Mouse (Mus musculus): ENCODE results near the gene Doc2g.

Doc2g gene

DNA sequence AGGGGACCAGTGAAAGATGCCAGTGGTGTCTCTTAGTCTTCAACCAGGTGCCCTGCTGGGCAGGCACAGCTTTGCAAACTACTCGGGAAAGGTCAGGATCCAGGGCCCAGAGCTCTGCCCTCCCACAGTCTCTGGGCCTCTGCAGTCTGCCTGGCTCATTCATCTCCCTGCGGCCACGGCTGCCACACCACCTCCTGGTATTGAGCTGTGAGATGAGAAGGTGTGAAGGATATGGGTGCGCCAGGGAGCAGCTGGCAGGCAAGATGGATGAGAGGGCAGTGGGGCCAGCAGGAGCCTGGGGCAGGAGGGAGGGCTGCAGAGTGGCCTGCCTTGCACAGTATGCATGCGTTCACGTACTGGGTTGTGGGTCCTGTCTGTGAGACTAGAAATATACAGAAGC is 12.3 kb upstream of the Doc2g start:
- no peak for DNase-seq (ENCODE audit: low spot score in 2 of 2)

GRCm38 (mm10) chr19:3991562-3991961 is 11.6 kb upstream of the Doc2g start:
- no peak for DNase-seq (ENCODE audit: low spot score in 2 of 2)

DNA sequence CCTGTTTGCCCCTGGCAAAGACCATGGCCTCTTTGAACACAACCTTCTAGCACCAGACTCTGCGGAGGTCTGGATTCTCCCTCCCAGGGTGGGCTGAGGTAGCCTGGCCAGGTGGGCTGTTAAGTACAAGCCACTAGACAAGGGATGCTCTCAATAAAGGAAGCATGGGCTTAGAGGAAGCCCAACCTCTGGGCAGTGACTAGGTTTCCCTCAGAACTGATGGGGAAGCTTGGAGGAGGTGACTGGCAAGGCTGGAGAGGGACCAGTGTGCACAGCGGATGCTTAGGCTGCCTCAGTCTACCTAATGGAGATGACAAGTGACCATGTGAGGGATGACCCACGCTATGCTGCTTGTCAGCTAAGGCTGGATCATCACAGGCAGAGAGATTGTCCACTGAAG is 11.1 kb upstream of the Doc2g start:
- no peak for DNase-seq (ENCODE audit: low spot score in 2 of 2)

DNA sequence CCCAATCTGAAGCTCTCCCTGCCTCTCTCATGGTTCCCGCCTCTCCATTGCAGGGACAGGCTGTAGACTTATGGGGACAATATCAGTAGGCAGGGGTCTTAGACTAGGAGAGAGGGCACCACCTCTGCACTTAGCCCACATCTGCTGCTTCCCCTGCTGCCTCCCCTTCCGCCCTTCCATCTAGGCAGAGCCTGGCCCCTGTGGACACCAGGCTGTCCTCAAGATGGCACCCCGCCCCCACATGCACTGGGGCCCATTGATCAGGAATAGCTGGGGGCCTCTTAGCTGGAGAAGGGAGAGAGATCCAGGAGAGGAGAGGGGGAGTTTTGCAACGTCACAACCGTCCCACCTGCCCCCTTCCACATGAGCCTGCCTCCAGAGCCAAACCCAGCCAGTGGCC is 10.7 kb upstream of the Doc2g start, which contains the start of gene Tbx10:
Gene Tbx10 (plus strand): TSS at position 337 of the 400 bp plus-strand sequence.
- no peak for DNase-seq (ENCODE audit: low spot score in 2 of 2)

DNA sequence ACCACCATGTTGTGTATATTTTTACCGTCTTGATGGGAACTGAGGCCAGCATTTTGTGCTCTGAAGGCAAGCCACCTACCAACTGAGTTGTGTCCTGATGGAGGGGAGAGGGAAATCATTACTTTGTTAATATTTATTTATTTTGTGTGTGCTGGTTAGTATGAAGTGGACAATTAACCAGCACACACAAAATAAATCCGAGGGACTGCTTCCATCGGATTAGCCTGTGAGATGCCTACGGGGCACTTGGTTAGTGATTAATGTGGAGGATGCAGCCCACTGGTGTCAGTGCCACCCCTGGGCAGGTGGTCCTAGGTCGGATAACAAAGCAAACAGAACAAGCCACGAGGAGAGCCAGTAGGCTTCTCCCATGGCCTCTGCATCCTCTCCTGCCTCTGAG is 8.2 kb upstream of the Doc2g start:
- no peak for DNase-seq (ENCODE audit: low spot score in 2 of 2)

GRCm38 (mm10) chr19:3995505-3995904 is 7.6 kb upstream of the Doc2g start:
- DNase-seq (ENCODE audit: low spot score in 2 of 2): no peak

GRCm38 (mm10) chr19:3996106-3996505 is 7.0 kb upstream of the Doc2g start:
- no peak for DNase-seq (ENCODE audit: low spot score in 2 of 2)

GRCm38 (mm10) chr19:3996747-3997146 is 6.4 kb upstream of the Doc2g start:
- no peak for DNase-seq (ENCODE audit: low spot score in 2 of 2)

DNA sequence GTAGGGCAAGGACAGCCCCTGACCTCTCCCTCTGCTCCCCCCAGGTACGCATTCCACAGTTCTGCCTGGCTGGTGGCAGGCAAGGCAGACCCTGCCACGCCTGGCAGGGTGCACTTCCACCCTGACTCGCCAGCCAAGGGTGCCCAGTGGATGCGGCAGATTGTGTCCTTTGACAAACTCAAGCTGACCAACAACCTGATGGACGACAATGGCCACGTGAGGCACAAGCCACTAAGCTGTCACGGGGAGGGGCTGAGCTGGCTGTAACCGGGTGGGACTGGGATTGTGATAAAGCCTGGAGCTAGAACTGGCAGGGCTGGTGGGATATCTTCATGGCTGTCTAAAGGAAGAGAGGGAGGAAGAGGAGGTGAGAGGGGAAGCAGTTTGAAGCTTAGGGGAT is 5.9 kb upstream of the Doc2g start:
- no peak for DNase-seq (ENCODE audit: low spot score in 2 of 2)

DNA sequence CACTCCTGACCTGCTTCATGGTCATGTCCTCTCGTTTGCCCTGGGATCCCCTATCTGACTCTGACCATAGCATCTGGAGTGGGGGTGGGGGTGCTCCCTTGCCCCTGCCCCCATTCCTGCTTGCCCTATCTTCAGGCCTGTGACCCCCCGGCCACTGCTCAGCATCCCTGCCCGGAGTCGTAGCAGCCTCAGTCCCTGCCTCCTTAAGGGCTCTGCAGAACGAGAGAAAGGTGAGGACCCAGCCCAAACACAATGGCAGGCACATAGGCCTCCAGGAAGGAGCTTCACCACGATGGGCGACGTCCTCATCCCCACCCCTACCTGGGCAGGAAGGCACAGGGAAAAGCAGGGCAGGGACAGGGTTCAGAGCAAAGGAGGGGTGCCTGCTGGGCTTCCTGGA is 4.8 kb upstream of the Doc2g start:
- no peak for DNase-seq (ENCODE audit: low spot score in 2 of 2)

DNA sequence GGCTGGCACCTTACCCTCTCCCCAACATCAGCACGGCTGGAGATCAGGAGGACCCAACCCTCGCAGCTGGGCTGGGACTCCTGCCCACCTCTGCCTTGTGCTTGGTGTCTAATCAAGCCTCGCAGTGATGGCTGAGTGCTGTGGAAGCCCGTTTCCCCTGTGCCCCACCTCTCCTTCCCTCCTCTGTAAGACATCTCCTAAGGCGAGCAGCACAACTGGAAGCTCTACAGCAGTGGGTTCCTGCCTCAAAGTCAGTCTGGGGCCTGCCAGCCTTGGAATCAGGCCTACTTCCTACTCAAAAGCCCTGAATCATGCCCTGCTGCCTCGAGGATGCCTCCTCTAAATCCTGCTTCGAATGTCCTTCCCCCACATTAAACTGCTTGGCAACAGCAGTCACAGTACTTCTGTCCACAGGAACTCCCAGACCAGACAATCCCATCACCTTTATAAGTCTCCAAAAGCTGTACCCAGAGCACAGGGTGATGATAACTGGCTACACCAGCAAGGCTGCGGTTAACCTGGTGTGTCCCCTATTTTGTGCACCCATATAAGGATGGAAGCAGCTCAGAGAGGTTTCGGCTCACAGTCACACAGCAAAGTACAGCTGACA is 3.9 kb upstream of the Doc2g start:
- no peak for DNase-seq (ENCODE audit: low spot score in 2 of 2)

DNA sequence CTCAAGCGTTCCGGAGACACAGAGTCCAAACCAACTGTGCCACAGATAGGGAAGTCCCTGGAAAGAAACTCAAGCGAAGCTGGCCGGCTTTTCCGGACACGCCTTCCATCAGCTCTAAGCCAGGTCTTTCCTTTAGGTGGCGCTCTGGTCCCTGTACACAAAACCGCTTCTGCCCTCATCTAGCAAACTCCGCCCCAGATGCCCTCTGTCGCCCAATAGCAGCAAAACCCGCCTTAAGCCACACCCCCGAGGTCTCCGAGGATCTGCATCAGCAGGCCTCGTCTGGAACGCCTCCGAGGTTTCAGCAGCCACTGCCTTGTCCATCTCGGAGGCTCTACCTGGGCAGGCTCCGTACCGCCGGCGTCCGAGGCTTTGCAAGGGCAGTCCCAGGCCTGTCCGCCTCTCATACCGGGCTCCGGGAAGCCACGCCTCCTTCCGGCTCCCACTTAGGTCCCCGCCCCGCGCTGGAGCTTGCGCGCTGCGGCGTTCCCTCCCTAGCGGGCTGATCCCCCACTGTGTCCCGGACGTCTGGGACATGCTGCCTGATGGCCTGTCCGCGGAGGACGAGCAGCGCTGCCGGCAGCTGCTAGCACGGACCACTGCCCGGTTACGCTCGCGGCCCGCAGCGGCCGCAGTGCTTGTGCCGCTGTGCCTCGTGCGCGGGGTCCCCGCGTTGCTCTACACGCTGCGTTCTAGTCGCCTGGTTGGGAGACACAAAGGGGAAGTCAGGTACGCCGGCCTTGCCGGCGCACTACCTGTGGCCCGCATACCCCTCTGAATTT is 2.8 kb upstream of the Doc2g start, which contains the start of the genes Nudt8 and Gm49405:
Gene Nudt8 (plus strand): TSS at position 462 of the 782 bp plus-strand sequence.
Gene Gm49405 (plus strand): TSS at position 508 of the 782 bp plus-strand sequence.
- peak; percentile 96 to 97 for DNase-seq (ENCODE audit: low spot score in 2 of 2)

DNA sequence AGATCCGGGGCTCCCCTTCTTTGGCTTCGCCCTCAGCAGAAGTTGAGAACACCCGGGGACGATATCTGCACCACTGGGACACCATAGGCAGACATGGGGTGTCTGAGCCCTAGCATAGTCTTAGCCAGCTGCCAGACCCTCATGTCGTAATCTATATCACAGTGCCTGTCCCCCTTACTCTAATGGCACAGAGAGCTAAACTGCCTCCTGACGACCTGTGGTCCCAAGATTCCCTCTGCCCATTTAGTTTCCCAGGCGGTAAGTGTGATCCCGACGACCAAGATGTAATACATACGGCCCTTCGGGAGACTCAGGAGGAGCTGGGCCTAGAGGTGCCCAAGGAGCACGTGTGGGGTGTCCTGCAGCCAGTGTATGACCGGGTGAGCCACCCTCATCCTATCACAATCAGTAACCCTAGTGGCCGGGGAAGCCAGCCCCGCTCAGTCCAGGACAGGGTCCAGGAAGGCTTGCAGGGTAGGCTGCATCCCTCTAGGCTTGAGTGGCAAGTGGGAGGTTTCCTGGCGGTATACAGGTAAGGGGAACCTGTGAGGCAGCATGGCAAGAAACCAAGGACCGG is 2.1 kb upstream of the Doc2g start:
- DNase-seq (ENCODE audit: low spot score in 2 of 2): no peak

- no peak for DNase-seq (ENCODE audit: low spot score in 2 of 2)
Observed at GRCm38 (mm10) chr19:4001752-4002151, 1.4 kb upstream of the Doc2g start.

DNA sequence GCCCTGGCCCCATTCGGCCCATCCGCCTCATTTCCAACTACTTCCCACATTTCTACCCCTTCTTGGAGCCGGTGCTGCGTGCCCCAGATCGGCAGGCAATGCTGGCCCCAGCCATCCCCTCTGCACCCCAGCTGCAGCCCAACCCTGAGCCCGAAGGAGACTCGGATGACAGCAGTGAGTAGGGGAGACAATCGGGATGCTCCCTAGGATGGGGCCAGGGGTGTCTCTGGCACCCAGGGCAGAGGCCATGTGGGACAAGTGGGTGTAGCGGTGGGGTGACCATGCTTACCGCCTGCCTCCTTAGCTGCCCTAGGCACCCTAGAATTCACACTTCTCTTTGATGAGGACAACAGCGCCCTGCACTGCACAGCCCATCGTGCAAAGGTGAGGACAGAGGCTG is 528 bp downstream of the Doc2g start:
- DNase-seq (ENCODE audit: low spot score in 2 of 2): no peak

GRCm38 (mm10) chr19:4004331-4004730 is 1.2 kb downstream of the Doc2g start:
- DNase-seq (ENCODE audit: low spot score in 2 of 2): no peak

DNA sequence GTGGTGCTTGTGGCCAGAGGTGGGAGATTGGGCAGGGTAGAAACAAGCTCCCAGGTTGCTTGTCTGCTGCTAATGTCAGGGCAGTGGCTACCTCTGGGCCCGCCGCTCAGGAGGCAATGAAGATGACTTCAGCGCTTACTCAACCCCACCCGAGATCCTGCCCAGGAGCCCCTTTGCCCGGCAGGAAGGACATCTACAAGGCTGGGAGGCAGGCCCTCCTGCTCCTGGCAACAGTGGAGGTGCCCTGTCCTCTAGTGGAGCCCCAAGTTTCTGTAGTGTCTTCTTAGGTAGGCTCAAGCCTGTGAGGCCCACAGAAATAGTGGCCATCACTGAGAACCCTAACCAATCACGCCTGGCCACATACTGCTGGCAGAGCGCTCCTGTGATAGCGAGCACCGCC is 2.0 kb downstream of the Doc2g start:
- no peak for DNase-seq (ENCODE audit: low spot score in 2 of 2)

DNA sequence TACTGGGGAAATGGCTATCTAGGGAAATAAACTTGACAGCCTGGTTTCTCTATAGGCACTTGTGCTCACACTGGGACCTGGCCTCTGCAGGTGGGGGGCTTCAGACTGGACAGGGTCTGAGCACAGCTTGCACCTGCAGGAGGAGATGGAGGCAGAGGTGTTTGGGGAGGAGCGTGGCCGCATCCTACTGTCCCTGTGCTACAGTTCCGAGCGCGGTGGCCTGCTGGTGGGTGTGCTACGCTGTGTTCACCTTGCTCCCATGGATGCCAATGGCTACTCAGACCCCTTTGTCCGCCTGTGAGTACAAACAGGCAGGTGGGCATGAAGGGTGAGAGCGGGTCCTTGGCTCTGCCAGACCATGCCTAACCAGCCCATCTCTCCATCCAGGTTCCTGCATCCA is 2.9 kb downstream of the Doc2g start:
- no peak for DNase-seq (ENCODE audit: low spot score in 2 of 2)

- DNase-seq (ENCODE audit: low spot score in 2 of 2): no peak
Observed at GRCm38 (mm10) chr19:4011086-4011485, 8.0 kb downstream of the Doc2g start.

GRCm38 (mm10) chr19:4012432-4013022 is 9.4 kb downstream of the Doc2g start, which contains the start of gene Ndufv1:
Gene Ndufv1, minus strand, starts transcription at chr19:4012806.
- DNase-seq (ENCODE audit: low spot score in 2 of 2): peak; percentile 94 to 95

GRCm38 (mm10) chr19:4013066-4013465 is 10.0 kb downstream of the Doc2g start:
- no peak for DNase-seq (ENCODE audit: low spot score in 2 of 2)

GRCm38 (mm10) chr19:4014802-4015201 is 11.7 kb downstream of the Doc2g start:
- DNase-seq (ENCODE audit: low spot score in 2 of 2): no peak
